Mouse (Mus musculus): ENCODE data around the gene Hist1h4h.

DNA sequence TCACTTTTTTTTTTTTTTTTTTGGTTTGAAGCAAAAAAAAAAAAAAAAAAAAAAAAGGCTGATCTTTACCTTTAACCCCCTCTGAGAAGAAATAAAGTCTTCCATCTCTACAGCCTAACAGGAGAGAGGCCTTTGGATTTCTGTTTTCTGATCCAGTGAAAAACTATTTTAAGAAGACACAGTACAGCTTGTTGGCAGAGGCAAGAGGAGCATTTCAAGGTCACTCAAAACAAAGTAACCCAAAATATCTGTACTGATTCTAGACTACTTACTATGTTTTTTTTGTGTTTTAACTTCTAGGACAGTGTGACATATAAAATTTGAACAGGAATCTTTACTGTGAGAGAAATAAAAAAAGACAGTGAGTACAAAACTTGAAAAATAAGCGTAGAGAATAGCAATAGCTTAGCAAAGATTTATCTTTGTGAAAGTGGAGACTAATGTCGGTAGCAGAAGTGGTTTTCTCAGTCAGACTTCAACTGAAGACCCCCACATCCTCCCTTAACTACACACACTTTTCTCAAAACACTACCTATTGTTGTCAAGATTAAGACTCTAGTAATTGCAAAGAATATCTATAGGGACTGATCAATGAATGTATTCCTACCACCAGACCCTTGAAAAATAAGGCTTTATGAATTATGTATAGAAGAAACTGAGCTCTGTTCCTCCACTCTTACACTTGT, 1.2 kb upstream of the Hist1h4h start:
- no peak for TF ChIP-seq EP300 (IDR thresholded peaks at IDR 0.05; ENCODE audit: low read depth)
- no peak for TF ChIP-seq CTCF (IDR thresholded peaks at IDR 0.05; ENCODE audit: low read depth)
